8 mouse cellular contexts compared by ENCODE assay signal in the genomic region with DNA sequence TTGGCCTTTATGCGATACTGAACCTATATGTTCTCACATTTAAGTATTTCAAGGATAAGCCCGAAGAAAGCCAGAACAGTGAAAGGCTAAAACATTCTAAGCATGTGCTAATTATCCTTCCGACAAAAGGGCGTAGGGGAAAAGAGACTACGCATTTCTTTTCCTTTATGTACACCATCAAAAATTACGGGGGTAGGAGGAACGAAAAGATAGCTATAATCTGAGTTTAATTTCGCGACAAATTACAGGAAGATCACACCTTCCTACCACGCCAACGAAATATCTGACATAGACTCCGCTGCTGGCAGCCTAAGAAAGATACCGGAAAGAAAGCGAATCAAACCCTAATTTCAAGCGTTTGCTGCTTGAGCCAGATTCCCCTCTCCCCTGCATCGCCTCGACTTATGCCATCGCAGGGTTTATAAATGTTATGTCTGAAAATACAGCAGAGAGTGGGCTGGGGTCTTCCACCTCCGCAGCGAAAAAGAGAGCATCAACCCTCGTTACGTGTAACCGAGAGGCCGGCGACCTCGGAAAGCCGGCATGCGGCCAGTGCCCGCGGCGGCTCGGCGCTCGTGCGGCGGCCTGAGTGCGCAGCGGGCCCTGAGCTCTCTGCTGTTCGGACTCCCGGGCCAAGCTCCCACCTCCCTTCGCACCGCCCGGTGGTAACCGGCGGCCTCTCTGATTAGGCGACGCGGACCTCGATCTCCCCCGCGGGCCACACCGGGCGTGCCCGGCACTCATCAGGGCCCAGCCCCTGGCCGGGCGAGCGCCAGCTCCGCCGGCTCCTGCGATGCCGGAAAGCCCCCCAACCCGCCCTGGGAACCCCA. TPM values are rescaled to one million over a fixed set of nuclear protein-coding genes. Genes with fewer than 3 reads are reported as not detected.
DNase-seq lines count a peak whose midpoint lies in the region; ATAC-seq and TF ChIP-seq lines count a peak whose summit lies in the region.

No protein-coding gene starts in this region.

- peak; percentile 86 for ATAC-seq in forebrain, embryonic 11.5 days (replicated peaks; ENCODE audit: low FRiP score)
- ATAC-seq in megakaryocyte-erythroid progenitor cell, adult 5-6 weeks (replicated peaks; ENCODE audit: low FRiP score, low TSS enrichment, poor library complexity, severe bottlenecking): peak; percentile 58

- peak overlapping the region; percentile 53 for H3K4me2 ChIP-seq in forebrain, embryonic 11.5 days (ENCODE audit: low read depth, low read length, severe bottlenecking)

- intact Hi-C loops in left cerebral cortex, adult 2 months (cut with DNase I): loop anchor here (1.0 kb wide), 2 partner anchors 8 to 55 kb away; partner anchors contain the start of gene Trmt10c

- TF ChIP-seq CTCF in left cerebral cortex, adult 2 months (IDR thresholded peaks at IDR 0.05): no peak

- no peak for DNase-seq in left cerebral cortex, adult 2 months (ENCODE audit: extremely low spot score in 1 of 2, low spot score in 2 of 2)
- DNase-seq in left cerebral cortex, adult 18-20 months (ENCODE audit: low spot score in 2 of 2): no peak
- DNase-seq in ZHBTc4 (ENCODE audit: low read depth, low spot score): peak; percentile 61
- no peak for DNase-seq in forebrain, embryonic 11.5 days (ENCODE audit: low spot score)
- peak; percentile 75 for DNase-seq in kidney, postnatal 10 days
- no peak for DNase-seq in frontal cortex, postnatal 36 days (ENCODE audit: low spot score in 2 of 2)
- DNase-seq in cerebellum, adult 11 months: no peak

- WGBS in forebrain, embryonic 11.5 days: under 1% methylated on average over 62 of the region's 62 CpGs

- peak overlapping the region; percentile 95 for H3K9ac ChIP-seq in forebrain, embryonic 11.5 days (ENCODE audit: low read length)

- H3K27me3 ChIP-seq in forebrain, embryonic 11.5 days (ENCODE audit: control insufficient read depth, insufficient read depth, low read length): no peaks in the 10 kb centered on the region

- peaks cover 8% of the 10 kb centered on the region; the same call in 1 of the 2 replicates for H3K4me1 ChIP-seq in forebrain, embryonic 11.5 days (replicated peaks; ENCODE audit: control insufficient read depth, insufficient read depth, low read length)

- peak overlapping the region; percentile 97 for H3K27ac ChIP-seq in left cerebral cortex, adult 2 months
- H3K27ac ChIP-seq in forebrain, embryonic 11.5 days (ENCODE audit: low read depth, low read length): peak overlapping the region; percentile 89

- peaks cover 4% of the 10 kb centered on the region; the same call in 1 of the 2 replicates for H3K36me3 ChIP-seq in forebrain, embryonic 11.5 days (ENCODE audit: control insufficient read depth, insufficient read depth, low read length)

- H3K9me3 ChIP-seq in forebrain, embryonic 11.5 days (ENCODE audit: control insufficient read depth, low read length): no peaks in the 10 kb centered on the region

- peak overlapping the region; percentile 92 for H3K4me3 ChIP-seq in left cerebral cortex, adult 2 months
- peak overlapping the region; percentile 93 for H3K4me3 ChIP-seq in forebrain, embryonic 11.5 days (ENCODE audit: low read depth, low read length)

RNA-seq across cellular contexts. Expression of gene Pcnp, which starts 0.6 kb away (rescaled TPM):
- 100 to 1,000 TPM; 164 to 167 TPM for total RNA-seq in left cerebral cortex, adult 2 months (2021)
- 100 to 1,000 TPM; 176 to 188 TPM for total RNA-seq in left cerebral cortex, adult 18-20 months (2021)
- 332 and 372 TPM in 2 replicates for polyA plus RNA-seq in forebrain, embryonic 11.5 days (2014; fragmentation: Nextera tagmentation; extraction: Ambion mirVana)
- 124 TPM in 2 replicates for total RNA-seq in megakaryocyte-erythroid progenitor cell, adult 5-6 weeks (2014; fragmentation: Nextera tagmentation)
- total RNA-seq in megakaryocyte-erythroid progenitor cell, adult 5-6 weeks (2017): 128 and 165 TPM in 2 replicates

RNA-seq across cellular contexts. Expression of gene Trmt10c, which starts 8.7 kb away (rescaled TPM):
- total RNA-seq in left cerebral cortex, adult 2 months (2021): 10 to 100 TPM in 1 of 2 experiments, 1 to 10 TPM in 1; 9.6 to 10.2 TPM
- total RNA-seq in left cerebral cortex, adult 18-20 months (2021): 10 to 100 TPM; 10.9 to 11.0 TPM
- polyA plus RNA-seq in forebrain, embryonic 11.5 days (2014; fragmentation: Nextera tagmentation; extraction: Ambion mirVana): 31.2 and 33.6 TPM in 2 replicates
- total RNA-seq in megakaryocyte-erythroid progenitor cell, adult 5-6 weeks (2014; fragmentation: Nextera tagmentation): 33.1 and 34.0 TPM in 2 replicates
- total RNA-seq in megakaryocyte-erythroid progenitor cell, adult 5-6 weeks (2017): 58.8 and 78.1 TPM in 2 replicates

RNA-seq across cellular contexts. Expression of gene Senp7, which starts 19.2 kb away (rescaled TPM):
- 10 to 100 TPM; 41.7 to 44.4 TPM for total RNA-seq in left cerebral cortex, adult 2 months (2021)
- total RNA-seq in left cerebral cortex, adult 18-20 months (2021): 10 to 100 TPM; 41.9 to 42.6 TPM
- polyA plus RNA-seq in forebrain, embryonic 11.5 days (2014; fragmentation: Nextera tagmentation; extraction: Ambion mirVana): 37.6 and 41.4 TPM in 2 replicates
- total RNA-seq in megakaryocyte-erythroid progenitor cell, adult 5-6 weeks (2014; fragmentation: Nextera tagmentation): 51.8 and 77.3 TPM in 2 replicates
- 27.9 and 55.7 TPM in 2 replicates for total RNA-seq in megakaryocyte-erythroid progenitor cell, adult 5-6 weeks (2017)

RNA-seq across cellular contexts. Expression of gene Zbtb11, which starts 55.3 kb away (rescaled TPM):
- 10 to 100 TPM; 50.3 to 54.9 TPM for total RNA-seq in left cerebral cortex, adult 2 months (2021)
- 10 to 100 TPM; 54.9 to 57.5 TPM for total RNA-seq in left cerebral cortex, adult 18-20 months (2021)
- polyA plus RNA-seq in forebrain, embryonic 11.5 days (2014; fragmentation: Nextera tagmentation; extraction: Ambion mirVana): 19.1 and 21.7 TPM in 2 replicates
- total RNA-seq in megakaryocyte-erythroid progenitor cell, adult 5-6 weeks (2014; fragmentation: Nextera tagmentation): 25.0 and 34.7 TPM in 2 replicates
- 44.4 and 53.5 TPM in 2 replicates for total RNA-seq in megakaryocyte-erythroid progenitor cell, adult 5-6 weeks (2017)

Comparison
In these comparisons a context has a peak if more than half of its experiments do, and no peak if none do; other contexts are left out.
1. DNase-seq: peak in ZHBTc4 (single experiment) and kidney, postnatal 10 days (single experiment); none in left cerebral cortex, adult 2 months (0 of 2), left cerebral cortex, adult 18-20 months (0 of 2), forebrain, embryonic 11.5 days (single experiment), frontal cortex, postnatal 36 days (0 of 2) and cerebellum, adult 11 months (single experiment).